Mouse (Mus musculus): ENCODE data around the gene Gng11. TPM values are rescaled to one million over a fixed set of nuclear protein-coding genes. Genes with fewer than 3 reads are reported as not detected.

The Gng11 gene
- total and polyA plus RNA-seq, 3 experiments = not detected

DNA sequence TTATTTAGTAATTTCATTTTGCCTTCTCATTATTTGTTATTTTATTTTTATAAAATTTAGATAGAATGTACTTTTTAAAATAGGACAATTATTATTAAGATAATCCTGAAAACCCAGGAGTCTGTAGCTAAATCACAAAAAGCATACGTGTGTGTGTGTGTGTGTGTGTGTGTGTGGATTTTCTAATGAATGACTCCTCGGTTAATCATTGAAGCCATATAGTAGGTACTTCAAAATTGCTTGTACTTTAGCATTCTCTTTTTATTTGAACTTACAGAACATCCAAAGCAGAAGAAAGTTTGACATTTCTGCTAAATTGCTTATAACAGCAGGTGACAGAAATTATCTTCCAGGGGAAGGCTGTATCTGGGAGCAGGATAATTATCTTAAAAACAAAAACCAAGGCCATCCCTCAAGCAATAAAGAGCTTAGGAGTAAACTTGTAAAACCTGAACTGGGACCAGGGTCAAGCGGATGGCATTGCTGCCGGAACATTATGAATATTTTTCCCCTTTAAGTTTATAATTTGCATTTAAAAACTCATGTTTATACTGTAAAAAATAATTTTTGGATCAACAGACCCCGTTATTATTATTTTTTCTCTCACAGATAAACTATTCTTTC is 20.9 kb upstream of the Gng11 start:
- in situ Hi-C loops (cut with MboI; ENCODE audit: low pct_ligation_motif_present, low pct_unique_long_range_greater_than_20kb, low sequenced_read_pairs) (no loop called here), dilution Hi-C loops (cut with MboI; ENCODE audit: extremely low pct_ligation_motif_present, extremely low pct_unique_long_range_greater_than_20kb, low sequenced_read_pairs) (no loop called here)
- no peaks in the 10 kb centered on the region for H3K4me1 ChIP-seq (ENCODE audit: control insufficient read depth in 1 of 2, insufficient read depth in 2 of 2)
- no peak overlapping the region for H3K4me2 ChIP-seq (ENCODE audit: insufficient read depth, low read depth, poor library complexity, severe bottlenecking)
- no peak overlapping the region for H3K9ac ChIP-seq (ENCODE audit: insufficient read depth, low read depth)
- no peak overlapping the region for H3K27ac ChIP-seq (ENCODE audit: insufficient read depth, low read depth)
- H3K36me3 ChIP-seq (replicated peaks in 1 of 2; ENCODE audit: control insufficient read depth in 1 of 2, insufficient read depth in 1 of 2, low read length in 1 of 2) = no peaks in the 10 kb centered on the region
- H3K27me3 ChIP-seq (replicated peaks) = no peaks in the 10 kb centered on the region
- TF ChIP-seq SMC3 (IDR thresholded peaks at IDR 0.05; ENCODE audit: low read depth, low read length) (no peak), POLR2A (IDR thresholded peaks at IDR 0.05; ENCODE audit: low read depth, low read length) (no peak), CHD1 (IDR thresholded peaks at IDR 0.05; ENCODE audit: low read depth, low read length) (no peak), EP300 (IDR thresholded peaks at IDR 0.05; ENCODE audit: low read length) (no peak), USF1 (IDR thresholded peaks at IDR 0.05; ENCODE audit: low read depth, low read length) (no peak), ETS1 (conservative IDR thresholded peaks at IDR 0.05; ENCODE audit: low read depth, low read length) (no peak), MAFK (IDR thresholded peaks at IDR 0.05; ENCODE audit: insufficient replicate concordance, low read length) (no peak), SIN3A (IDR thresholded peaks at IDR 0.05; ENCODE audit: low read length) (no peak), RAD21 (IDR thresholded peaks at IDR 0.05; ENCODE audit: low read depth, low read length) (no peak), MAX (IDR thresholded peaks at IDR 0.05; ENCODE audit: low read length) (no peak), RCOR1 (conservative IDR thresholded peaks at IDR 0.05; ENCODE audit: low read depth, low read length) (no peak), POLR2AphosphoS2 (IDR thresholded peaks at IDR 0.05; ENCODE audit: low read depth, low read length) (no peak), JUND (conservative IDR thresholded peaks at IDR 0.05; ENCODE audit: low read depth, low read length) (no peak), ZMIZ1 (IDR thresholded peaks at IDR 0.05; ENCODE audit: low read depth, low read length) (no peak), MEF2A (IDR thresholded peaks at IDR 0.05; ENCODE audit: borderline replicate concordance, low read depth, low read length) (no peak), CTCF (conservative IDR thresholded peaks at IDR 0.05 in 1 of 2, IDR thresholded peaks at IDR 0.05 in 1 of 2; ENCODE audit: low read depth in 2 of 2, low read length in 2 of 2) (no peak)
- DNase-seq (ENCODE audit: extremely low read depth) = no peak
- no peak overlapping the region for H3K4me3 ChIP-seq (replicated peaks in 1 of 3; ENCODE audit: low read depth in 2 of 3, low read length in 2 of 3, poor library complexity in 1 of 3)
- no peaks in the 10 kb centered on the region for H3K79me2 ChIP-seq (replicated peaks; ENCODE audit: control insufficient read depth, extremely low read depth, insufficient read depth, poor library complexity, severe bottlenecking)
- no peaks in the 10 kb centered on the region for H3K9me3 ChIP-seq (replicated peaks; ENCODE audit: low read length)

- in situ Hi-C loops (cut with MboI; ENCODE audit: low pct_ligation_motif_present, low pct_unique_long_range_greater_than_20kb, low sequenced_read_pairs) (no loop called here), dilution Hi-C loops (cut with MboI; ENCODE audit: extremely low pct_ligation_motif_present, extremely low pct_unique_long_range_greater_than_20kb, low sequenced_read_pairs) (no loop called here)
- Histone ChIP-seq H3K4me1 (ENCODE audit: control insufficient read depth in 1 of 2, insufficient read depth in 2 of 2) (peaks cover 0 to 7% of the 10 kb centered on the region in 2 experiments; a peak in 1 of 4 replicates), H3K36me3 (replicated peaks in 1 of 2; ENCODE audit: control insufficient read depth in 1 of 2, insufficient read depth in 1 of 2, low read length in 1 of 2) (no peaks in the 10 kb centered on the region), H3K79me2 (replicated peaks; ENCODE audit: control insufficient read depth, extremely low read depth, insufficient read depth, poor library complexity, severe bottlenecking) (no peaks in the 10 kb centered on the region), H3K27me3 (replicated peaks) (no peaks in the 10 kb centered on the region), H3K27ac (ENCODE audit: insufficient read depth, low read depth) (no peak within 1 kb of the TSS), H3K9me3 (replicated peaks; ENCODE audit: low read length) (no peaks in the 10 kb centered on the region), H3K9ac (ENCODE audit: insufficient read depth, low read depth) (no peak within 1 kb of the TSS), H3K4me2 (ENCODE audit: insufficient read depth, low read depth, poor library complexity, severe bottlenecking) (no peak within 1 kb of the TSS), H3K4me3 (replicated peaks in 1 of 3; ENCODE audit: low read depth in 2 of 3, low read length in 2 of 3, poor library complexity in 1 of 3) (no peak within 1 kb of the TSS)
- TF ChIP-seq TCF12 (IDR thresholded peaks at IDR 0.05; ENCODE audit: low read depth, low read length) (no peak), SMC3 (IDR thresholded peaks at IDR 0.05; ENCODE audit: low read depth, low read length) (no peak), MEF2A (IDR thresholded peaks at IDR 0.05; ENCODE audit: borderline replicate concordance, low read depth, low read length) (no peak), PAX5 (IDR thresholded peaks at IDR 0.05; ENCODE audit: low read length) (no peak), CHD1 (IDR thresholded peaks at IDR 0.05; ENCODE audit: low read depth, low read length) (no peak), RCOR1 (conservative IDR thresholded peaks at IDR 0.05; ENCODE audit: low read depth, low read length) (no peak)
- DNase-seq (ENCODE audit: extremely low read depth) = no peak
These were observed 15.0 kb upstream of the Gng11 start, which contains the start of gene Tfpi2 for GRCm38 (mm10) chr6:3988750-3989149. Gene Tfpi2 (minus strand): TSS chr6:3988919.
